Mouse (Mus musculus) heart, adult 11 months (tissue): ENCODE measurements around the gene Fam19a5.

Experiments
- DNase-seq: peaks from one replicate; pipeline ENCODE4 v3.0.0; 2022

Fam19a5 gene

GRCm38 (mm10) chr15:87543599-87544338 is at the start of gene Fam19a5:
Gene Fam19a5, plus strand, starts transcription at chr15:87544299.
- peak; percentile 86 for DNase-seq

- peak; percentile 21 for DNase-seq
Measured at GRCm38 (mm10) chr15:87501737-87502136, 42.4 kb upstream of the Fam19a5 start.

GRCm38 (mm10) chr15:87507349-87507748 is 36.8 kb upstream of the Fam19a5 start:
- DNase-seq = no peak

- no peak for DNase-seq
Measured at GRCm38 (mm10) chr15:87510886-87511285, 33.2 kb upstream of the Fam19a5 start.

GRCm38 (mm10) chr15:87518161-87518560 is 25.9 kb upstream of the Fam19a5 start:
- DNase-seq = peak; percentile 13

GRCm38 (mm10) chr15:87529271-87529670 is 14.8 kb upstream of the Fam19a5 start:
- peak; percentile 45 for DNase-seq

GRCm38 (mm10) chr15:87541656-87542055 is 2.4 kb upstream of the Fam19a5 start:
- peak; percentile 55 for DNase-seq

GRCm38 (mm10) chr15:87544401-87545129 is 466 bp downstream of the Fam19a5 start:
- peak; percentile 69 for DNase-seq

GRCm38 (mm10) chr15:87545130-87545642 is 1.1 kb downstream of the Fam19a5 start:
- DNase-seq = peak; percentile 79

GRCm38 (mm10) chr15:87545731-87546360 is 1.7 kb downstream of the Fam19a5 start:
- DNase-seq = peak; percentile 54

GRCm38 (mm10) chr15:87547022-87547421 is 2.9 kb downstream of the Fam19a5 start:
- no peak for DNase-seq

- no peak for DNase-seq
Measured at GRCm38 (mm10) chr15:87549724-87550123, 5.6 kb downstream of the Fam19a5 start.

- no peak for DNase-seq
Measured at GRCm38 (mm10) chr15:87550756-87551155, 6.7 kb downstream of the Fam19a5 start.

- DNase-seq = no peak
Measured at GRCm38 (mm10) chr15:87551556-87551955, 7.5 kb downstream of the Fam19a5 start.

GRCm38 (mm10) chr15:87555811-87556210 is 11.7 kb downstream of the Fam19a5 start:
- no peak for DNase-seq

GRCm38 (mm10) chr15:87564331-87564730 is 20.2 kb downstream of the Fam19a5 start:
- no peak for DNase-seq

- DNase-seq = no peak
Measured at GRCm38 (mm10) chr15:87566040-87566929, 22.2 kb downstream of the Fam19a5 start.

- no peak for DNase-seq
Measured at GRCm38 (mm10) chr15:87570182-87570581, 26.1 kb downstream of the Fam19a5 start.

GRCm38 (mm10) chr15:87579861-87580260 is 35.8 kb downstream of the Fam19a5 start:
- DNase-seq = no peak

GRCm38 (mm10) chr15:87583921-87584621 is 40.0 kb downstream of the Fam19a5 start:
- DNase-seq = no peak

GRCm38 (mm10) chr15:87590975-87591374 is 46.9 kb downstream of the Fam19a5 start:
- no peak for DNase-seq

GRCm38 (mm10) chr15:87596731-87597130 is 52.6 kb downstream of the Fam19a5 start:
- no peak for DNase-seq
